Mouse (Mus musculus) heart, embryonic 10.5 days (tissue): ENCODE results near the gene Glb1l. TPM values are rescaled to one million over a fixed set of nuclear protein-coding genes. Genes with fewer than 3 reads are reported as not detected.

Experiments used
- DNase-seq: peaks from one replicate; pipeline ENCODE4 v3.0.0-alpha.2; 2017; ENCODE audit warnings: low spot score
- H3K27ac ChIP-seq: fragments of 300-500 bp; sonication (generic); 2 replicates; pipeline ENCODE4 v1.5.1; 2016; ENCODE audit warnings: mild to moderate bottlenecking
- H3K27me3 ChIP-seq: fragments of 300-500 bp; sonication (generic); 2 replicates; pipeline ENCODE4 v1.6.1; 2016; ENCODE audit warnings: mild to moderate bottlenecking; ENCODE audit not compliant: poor library complexity, insufficient read depth, severe bottlenecking
- H3K36me3 ChIP-seq: fragments of 300-500 bp; sonication (generic); 2 replicates; pipeline ENCODE4 v1.6.1; 2016; ENCODE audit warnings: mild to moderate bottlenecking, moderate library complexity
- H3K4me1 ChIP-seq: fragments of 300-500 bp; sonication (generic); 2 replicates; pipeline ENCODE4 v1.6.1; 2016; ENCODE audit warnings: mild to moderate bottlenecking
- H3K4me3 ChIP-seq: fragments of 300-500 bp; sonication (generic); 2 replicates; pipeline ENCODE4 v1.5.1; 2016; ENCODE audit warnings: mild to moderate bottlenecking, moderate library complexity
- H3K9me3 ChIP-seq: fragments of 300-500 bp; sonication (generic); 2 replicates; pipeline ENCODE4 v1.6.1; 2016; ENCODE audit warnings: mild to moderate bottlenecking, moderate library complexity
- WGBS: fragments of 180-500 bp; shearing (Covaris S2); methylation state at CpG from one replicate; pipeline ENCODE4 v1.1.7; 2016; 5-methylcytosine and 5-hydroxymethylcytosine counted together
- polyA plus RNA-seq: library from polyadenylated mRNA; unstranded; fragments of >200 nt; fragmentation: Nextera tagmentation; extraction: Ambion mirVana; gene quantifications from 2 replicates; pipeline ENCODE4 v1.2.1, GENCODE M21; 2016

The Glb1l gene
- polyA plus RNA-seq, 1 experiment from 2014 or later, result 10.9 TPM

DNA sequence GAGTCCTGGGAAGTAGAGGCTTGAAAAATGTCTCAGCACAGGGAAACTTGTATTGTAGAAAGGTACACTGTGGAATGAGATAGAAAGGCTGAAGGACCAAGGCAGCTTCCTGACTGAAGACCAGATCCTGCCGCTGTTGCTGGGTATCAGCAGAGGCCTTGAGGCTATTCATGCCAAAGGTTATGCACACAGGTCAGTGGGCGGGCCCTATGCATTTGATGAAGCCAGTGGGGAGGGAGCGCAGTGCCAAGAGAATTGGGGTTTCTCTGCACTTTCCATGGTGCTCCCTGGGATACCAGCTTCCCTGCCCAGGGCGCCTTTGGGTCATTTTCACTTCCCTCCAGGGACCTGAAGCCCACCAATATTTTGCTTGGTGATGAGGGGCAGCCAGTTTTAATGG, 1.9 kb upstream of the Glb1l start:
- DNase-seq, result no peak
- 75% methylated on average over 4 of the region's 4 CpGs for WGBS
- Histone ChIP-seq H3K4me1 (peaks cover 37% of the 10 kb centered on the region), H3K36me3 (peaks cover 48% of the 10 kb centered on the region), H3K27me3 (peaks cover 36% of the 10 kb centered on the region), H3K9me3 (no peaks in the 10 kb centered on the region), H3K4me3 (no peak overlapping the region; the same call in 1 of the 2 replicates), H3K27ac (no peak overlapping the region)

- peaks cover 37% of the 10 kb centered on the region for H3K4me1 ChIP-seq
- H3K27ac ChIP-seq, result peak overlapping the region; percentile 94
- no peaks in the 10 kb centered on the region for H3K9me3 ChIP-seq
- peak overlapping the region; percentile 97 for H3K4me3 ChIP-seq
- DNase-seq, result no peak
- H3K36me3 ChIP-seq, result peaks cover 46% of the 10 kb centered on the region
- 10% methylated on average over 17 of the region's 17 CpGs for WGBS
- H3K27me3 ChIP-seq, result peaks cover 23% of the 10 kb centered on the region; the same call in 1 of the 2 replicates
Observed at GRCm38 (mm10) chr1:75211141-75211708, 612 bp upstream of the Glb1l start.

- peaks cover 25% of the 10 kb centered on the region for H3K36me3 ChIP-seq
- no peaks in the 10 kb centered on the region for H3K9me3 ChIP-seq
- peak overlapping the region; percentile 55 for H3K4me3 ChIP-seq
- peaks cover 37% of the 10 kb centered on the region for H3K4me1 ChIP-seq
- peaks cover 18% of the 10 kb centered on the region; the same call in 1 of the 2 replicates for H3K27me3 ChIP-seq
- H3K27ac ChIP-seq, result peak overlapping the region; percentile 57; the same call in 1 of the 2 replicates
- no peak for DNase-seq
- 12% methylated on average over 34 of the region's 34 CpGs for WGBS
Observed at GRCm38 (mm10) chr1:75208967-75209678, 1.5 kb downstream of the Glb1l start.

DNA sequence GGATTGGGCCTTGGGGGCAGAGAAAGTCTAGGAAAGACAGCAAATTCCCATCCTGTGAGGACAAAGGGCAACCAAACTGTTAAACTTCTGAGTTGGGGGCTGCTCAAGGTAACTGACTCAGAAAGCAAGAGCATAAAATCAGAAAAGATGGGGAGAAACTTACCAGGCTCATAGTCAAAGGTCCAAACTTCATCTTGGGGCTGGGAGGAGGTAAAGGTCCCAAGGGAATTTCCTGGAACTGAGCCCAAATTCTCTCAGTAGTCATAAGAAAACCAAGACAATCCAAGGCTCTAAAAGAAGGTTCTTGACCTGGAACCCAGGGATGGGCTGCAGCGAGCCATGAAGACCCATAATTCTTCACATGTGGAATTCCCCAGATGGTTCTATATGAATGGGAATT, 9.4 kb downstream of the Glb1l start:
- H3K36me3 ChIP-seq, result peaks cover 37% of the 10 kb centered on the region

GRCm38 (mm10) chr1:75192452-75192851, 18.2 kb downstream of the Glb1l start:
- peaks cover 48% of the 10 kb centered on the region for H3K36me3 ChIP-seq
- H3K4me3 ChIP-seq, result peak overlapping the region; percentile 82
- H3K27ac ChIP-seq, result peak overlapping the region; percentile 93
- H3K9me3 ChIP-seq, result no peaks in the 10 kb centered on the region
- H3K4me1 ChIP-seq, result peaks cover 22% of the 10 kb centered on the region
- under 1% methylated on average over 19 of the region's 19 CpGs for WGBS
- no peaks in the 10 kb centered on the region for H3K27me3 ChIP-seq
- DNase-seq, result no peak

More for the DNA sequence above, 9.4 kb downstream of the Glb1l start:
- Histone ChIP-seq H3K27ac (no peak overlapping the region), H3K4me3 (no peak overlapping the region), H3K9me3 (no peaks in the 10 kb centered on the region), H3K27me3 (no peaks in the 10 kb centered on the region), H3K4me1 (no peaks in the 10 kb centered on the region)
- no peak for DNase-seq
- 87% methylated on average over 1 of the region's 1 CpGs for WGBS

- no peaks in the 10 kb centered on the region for H3K9me3 ChIP-seq
- WGBS, result 0% methylated on average over 56 of the region's 56 CpGs
- peaks cover 49% of the 10 kb centered on the region for H3K36me3 ChIP-seq
- peak within 1 kb of the TSS; percentile 82 for H3K4me3 ChIP-seq
- peak within 1 kb of the TSS; percentile 93 for H3K27ac ChIP-seq
- H3K4me1 ChIP-seq, result peaks cover 22% of the 10 kb centered on the region
- DNase-seq, result peak; percentile 99
- H3K27me3 ChIP-seq, result no peaks in the 10 kb centered on the region
Observed at GRCm38 (mm10) chr1:75191622-75192402, 18.8 kb downstream of the Glb1l start, which contains the start of the genes Ankzf1 and Atg9a. Gene Ankzf1, plus strand, starts transcription at chr1:75192151. Gene Atg9a, minus strand, starts transcription at chr1:75192196.

DNA sequence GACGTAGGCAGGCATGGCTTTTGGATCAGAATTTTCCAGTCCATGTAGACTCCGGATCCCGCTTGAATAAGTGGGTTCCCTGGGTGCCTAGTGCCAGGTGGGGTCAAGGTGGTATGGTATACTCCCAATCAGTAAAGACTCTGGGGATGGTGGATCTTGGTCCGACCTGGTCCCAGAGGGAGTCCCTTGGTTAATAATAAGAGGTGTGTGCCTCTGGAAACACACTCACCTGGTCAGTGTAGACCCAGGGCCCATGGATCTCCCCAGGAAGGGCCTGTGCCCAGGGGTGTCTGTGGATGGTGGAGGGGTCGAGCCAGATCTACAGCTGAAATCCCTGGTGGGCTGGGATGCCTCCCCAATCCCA, 19.4 kb downstream of the Glb1l start:
- no peak for DNase-seq
- peak overlapping the region; percentile 93 for H3K27ac ChIP-seq
- no peaks in the 10 kb centered on the region for H3K27me3 ChIP-seq
- 38% methylated on average over 5 of the region's 5 CpGs for WGBS
- peaks cover 49% of the 10 kb centered on the region for H3K36me3 ChIP-seq
- H3K4me1 ChIP-seq, result peaks cover 22% of the 10 kb centered on the region
- H3K9me3 ChIP-seq, result no peaks in the 10 kb centered on the region
- peak overlapping the region; percentile 82 for H3K4me3 ChIP-seq

DNA sequence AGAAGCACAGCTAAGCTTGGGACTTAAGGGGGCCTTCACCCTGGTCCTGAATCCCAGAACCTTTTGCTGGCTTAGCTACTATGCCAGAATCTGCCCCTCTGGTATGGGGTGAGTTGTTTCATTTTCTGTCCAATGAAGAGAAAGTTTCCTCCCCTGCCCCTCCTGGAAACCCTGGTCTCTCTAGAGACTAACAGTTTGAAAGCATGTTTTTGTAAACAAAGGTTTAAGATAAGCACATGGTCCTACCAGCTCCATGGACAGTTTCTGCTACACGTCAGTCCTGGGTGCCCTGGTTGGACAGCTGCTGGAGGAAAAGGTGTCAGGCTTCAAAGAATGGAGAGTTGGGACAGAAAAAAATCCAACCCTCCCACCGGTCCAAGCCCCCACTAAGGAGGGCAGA, 20.0 kb downstream of the Glb1l start:
- H3K4me3 ChIP-seq, result peak overlapping the region; percentile 82; the same call in 1 of the 2 replicates
- H3K36me3 ChIP-seq, result peaks cover 49% of the 10 kb centered on the region
- H3K9me3 ChIP-seq, result no peaks in the 10 kb centered on the region

DNA sequence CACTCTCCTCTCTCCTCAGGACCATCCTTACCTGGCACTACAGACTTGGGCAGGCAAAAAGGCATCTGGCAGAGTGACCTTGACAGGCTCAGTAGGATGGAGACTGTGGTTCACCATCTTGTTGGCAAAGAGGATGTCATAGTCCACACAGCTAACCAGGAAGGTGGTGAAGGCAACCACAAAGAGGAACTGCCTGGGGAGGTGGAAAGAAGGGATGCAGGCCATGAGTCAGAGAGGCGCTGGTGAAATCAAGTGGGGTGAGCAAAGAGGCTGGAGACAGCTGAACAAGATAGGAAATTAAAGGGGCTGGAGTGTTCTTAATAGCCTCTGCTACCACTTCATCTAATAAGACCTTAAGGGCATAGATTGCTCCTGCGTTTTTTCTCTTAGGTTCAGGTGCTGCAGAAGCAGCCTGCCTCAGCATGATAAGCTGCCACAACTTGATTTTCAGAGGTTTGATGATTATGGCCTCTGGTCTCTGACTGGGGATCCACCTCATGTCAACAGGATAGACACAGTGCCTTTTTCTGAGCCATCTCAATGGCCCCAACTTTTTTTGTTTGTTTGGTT, 22.6 kb downstream of the Glb1l start:
- no peaks in the 10 kb centered on the region for H3K27me3 ChIP-seq
- peaks cover 62% of the 10 kb centered on the region for H3K36me3 ChIP-seq
- H3K4me1 ChIP-seq, result peaks cover 16% of the 10 kb centered on the region
- no peak overlapping the region for H3K27ac ChIP-seq
- DNase-seq, result no peak
- H3K9me3 ChIP-seq, result no peaks in the 10 kb centered on the region
- no peak overlapping the region for H3K4me3 ChIP-seq
- 77% methylated on average over 2 of the region's 2 CpGs for WGBS

More for the DNA sequence above, 20.0 kb downstream of the Glb1l start:
- H3K4me1 ChIP-seq, result peaks cover 22% of the 10 kb centered on the region
- no peaks in the 10 kb centered on the region for H3K27me3 ChIP-seq
- no peak for DNase-seq
- WGBS, result 43% methylated on average over 2 of the region's 2 CpGs
- 0 out of 2 replicates have a peak overlapping the region, but pooled peaks have one; percentile 93 for H3K27ac ChIP-seq

DNA sequence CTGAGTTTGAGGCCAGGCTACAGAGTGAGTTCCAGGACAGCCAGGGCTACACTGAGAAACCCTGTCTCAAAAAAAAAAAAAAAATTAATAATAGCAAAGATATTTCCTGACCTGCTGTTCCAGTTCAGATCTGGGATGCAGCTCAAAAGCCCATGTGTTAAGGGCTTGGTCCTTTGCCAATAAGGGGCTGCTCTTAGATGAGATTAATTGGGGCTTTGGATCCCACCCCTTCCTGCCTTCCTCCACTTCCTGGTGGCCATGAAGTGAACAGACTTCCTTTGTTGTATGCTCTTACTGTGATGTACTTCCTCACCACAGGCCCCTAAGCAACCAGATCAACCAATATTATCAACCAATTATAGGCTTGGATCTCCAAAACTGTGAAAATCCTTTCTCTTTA, 23.5 kb downstream of the Glb1l start:
- no peak for DNase-seq
- Histone ChIP-seq H3K27me3 (no peaks in the 10 kb centered on the region), H3K4me3 (no peak overlapping the region), H3K27ac (no peak overlapping the region), H3K9me3 (no peaks in the 10 kb centered on the region), H3K4me1 (peaks cover 14% of the 10 kb centered on the region), H3K36me3 (peaks cover 71% of the 10 kb centered on the region)

DNA sequence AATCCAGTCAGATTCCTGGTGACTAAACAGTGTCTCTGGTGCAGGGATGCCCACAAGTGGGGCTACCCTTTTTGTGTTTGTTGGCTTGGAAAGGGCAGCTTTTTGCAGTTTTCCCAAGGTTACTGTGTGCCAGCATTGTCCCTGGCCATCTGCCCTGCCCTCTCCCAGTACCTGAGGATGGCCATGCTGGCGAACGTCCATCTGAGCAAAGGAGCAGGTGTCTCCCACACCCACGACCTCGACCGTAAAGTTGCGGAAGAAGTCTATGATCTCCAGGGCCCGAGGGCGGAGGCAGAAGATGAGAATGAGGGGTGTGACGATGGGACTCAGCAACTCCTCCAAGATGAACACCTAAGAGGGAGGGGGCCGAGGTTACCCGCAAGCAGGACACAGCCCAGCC, 25.1 kb downstream of the Glb1l start:
- Histone ChIP-seq H3K27me3 (no peaks in the 10 kb centered on the region), H3K4me3 (no peak overlapping the region), H3K36me3 (peaks cover 80% of the 10 kb centered on the region), H3K27ac (no peak overlapping the region), H3K4me1 (peaks cover 10% of the 10 kb centered on the region), H3K9me3 (no peaks in the 10 kb centered on the region)
- 89% methylated on average over 11 of the region's 11 CpGs for WGBS
- DNase-seq, result no peak

GRCm38 (mm10) chr1:75182160-75182559, 28.5 kb downstream of the Glb1l start:
- no peak overlapping the region for H3K27ac ChIP-seq
- H3K27me3 ChIP-seq, result no peaks in the 10 kb centered on the region
- no peaks in the 10 kb centered on the region for H3K9me3 ChIP-seq
- H3K4me3 ChIP-seq, result no peak overlapping the region
- DNase-seq, result no peak
- WGBS, result 72% methylated on average over 4 of the region's 4 CpGs
- H3K36me3 ChIP-seq, result peaks cover 68% of the 10 kb centered on the region
- H3K4me1 ChIP-seq, result peaks cover 14% of the 10 kb centered on the region
